Mouse (Mus musculus) liver, postnatal 0 days (tissue): ENCODE results near the gene Sft2d2. TPM values are rescaled to one million over a fixed set of nuclear protein-coding genes. Genes with fewer than 3 reads are reported as not detected.
A peak's percentile ranks its signal among the peaks of the same experiment; 100 is the strongest.

Experiments used
- ATAC-seq: fragments of 200-750 bp; cut with Nextera tagmentation; 2 replicates; pipeline ENCODE4 v1.8.0; 2017; ENCODE audit warnings: mild to moderate bottlenecking, moderate library complexity
- DNase-seq: peaks from one replicate; pipeline ENCODE4 v3.0.0-alpha.2; 2016
- H3K27ac ChIP-seq: fragments of 300-500 bp; sonication (generic); 2 replicates; pipeline ENCODE4 v1.5.1; 2014; ENCODE audit warnings: antibody characterized with exemption, moderate library complexity, mild to moderate bottlenecking, low read depth
- H3K27me3 ChIP-seq: fragments of 300-500 bp; sonication (generic); 2 replicates; pipeline ENCODE4 v1.6.1; 2014; ENCODE audit warnings: low read length, control low read depth, mixed read lengths; ENCODE audit not compliant: insufficient read depth
- H3K36me3 ChIP-seq: fragments of 300-500 bp; sonication (generic); replicated peaks from 2 replicates; pipeline ENCODE4 v1.6.1; 2014; ENCODE audit warnings: mild to moderate bottlenecking, control low read depth, low read length, moderate library complexity, mixed read lengths; ENCODE audit not compliant: insufficient read depth
- H3K4me1 ChIP-seq: fragments of 300-500 bp; sonication (generic); 2 replicates; pipeline ENCODE4 v1.6.1; 2014; ENCODE audit warnings: antibody characterized with exemption, mild to moderate bottlenecking, control low read depth; ENCODE audit not compliant: insufficient read depth
- H3K4me2 ChIP-seq: fragments of 300-500 bp; sonication (generic); 2 replicates; pipeline ENCODE4 v1.6.1; 2014; ENCODE audit warnings: low read depth, mild to moderate bottlenecking, low read length, moderate library complexity, mixed read lengths
- H3K4me3 ChIP-seq: fragments of 300-500 bp; sonication (generic); 2 replicates; pipeline ENCODE4 v1.5.1; 2014; ENCODE audit warnings: low read depth, low read length
- H3K9ac ChIP-seq: fragments of 300-500 bp; sonication (generic); replicated peaks from 2 replicates; pipeline ENCODE4 v1.6.1; 2014; ENCODE audit warnings: mild to moderate bottlenecking, moderate library complexity
- H3K9me3 ChIP-seq: fragments of 300-500 bp; sonication (generic); 2 replicates; pipeline ENCODE4 v1.6.1; 2016; ENCODE audit warnings: mild to moderate bottlenecking, control low read depth, low read length, mixed read lengths
- CTCF ChIP-seq: sonication (generic); IDR thresholded peaks from 2 replicates; pipeline ENCODE4 v1.5.1; 2016; ENCODE audit warnings: antibody characterized with exemption, low read depth
- EP300 ChIP-seq: IDR thresholded peaks from 2 replicates; pipeline ENCODE4 v1.6.1; 2016; ENCODE audit warnings: antibody characterized with exemption, low read depth, mild to moderate bottlenecking
- WGBS: fragments of 180-500 bp; shearing (Covaris S2); extraction: QIAGEN DNeasy Blood & Tissue Kit; methylation state at CpG from one replicate; pipeline ENCODE4 v1.1.7; 2014; ENCODE audit not compliant: insufficient replicate concordance; 5-methylcytosine and 5-hydroxymethylcytosine counted together
- polyA plus RNA-seq: library from polyadenylated mRNA; unstranded; fragments of >200 nt; fragmentation: Nextera tagmentation; extraction: Ambion mirVana; gene quantifications from 2 replicates; pipeline ENCODE4 v1.2.1, GENCODE M21; 2015

The Sft2d2 gene
- polyA plus RNA-seq, 1 experiment from 2014 or later, result 8.8 TPM

DNA sequence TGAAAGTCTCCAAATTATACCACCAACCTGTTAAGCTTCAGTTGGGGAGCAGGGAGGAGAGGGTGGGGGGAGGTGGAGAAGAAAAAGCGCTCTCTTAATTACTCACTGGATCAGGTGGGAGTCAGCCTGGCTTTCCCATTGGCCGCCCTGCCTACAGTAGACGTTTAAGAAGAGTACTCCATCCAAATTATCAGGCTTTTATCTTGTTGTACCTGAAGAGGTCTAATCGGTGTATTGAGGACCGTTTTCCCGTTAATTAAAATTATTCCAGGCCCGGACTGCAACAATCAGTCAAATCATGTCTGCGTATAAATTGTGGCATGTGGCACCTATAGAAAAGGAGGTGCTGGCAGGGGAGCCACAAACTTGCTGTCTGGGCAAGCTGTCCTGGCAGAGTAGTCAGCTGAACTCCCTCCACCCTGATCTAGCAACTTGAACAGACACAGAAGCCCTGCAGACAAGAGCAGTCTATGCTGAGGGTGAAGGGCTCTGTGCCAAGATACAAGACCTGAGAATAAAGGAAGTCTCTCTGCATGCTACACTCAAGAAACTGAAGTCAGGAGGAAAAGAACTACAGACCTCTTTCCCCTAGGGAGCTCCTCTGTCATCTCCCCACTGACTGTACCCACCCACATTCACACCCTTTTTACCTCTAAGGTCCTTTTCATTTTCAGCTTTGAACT is 33.4 kb downstream of the Sft2d2 start, which contains the start of gene Tbx19:
TSS of gene Tbx19 (minus strand) at position 51 of the 683 bp plus-strand sequence.
- Histone ChIP-seq H3K4me3 (no peak within 1 kb of the TSS), H3K9ac (no peak within 1 kb of the TSS), H3K4me2 (no peak within 1 kb of the TSS), H3K4me1 (no peaks in the 10 kb centered on the region), H3K36me3 (no peaks in the 10 kb centered on the region), H3K27ac (no peak within 1 kb of the TSS), H3K9me3 (no peaks in the 10 kb centered on the region), H3K27me3 (no peaks in the 10 kb centered on the region)
- DNase-seq, result no peak
- TF ChIP-seq CTCF (no peak), EP300 (no peak)
- no peak for ATAC-seq
- WGBS, result 87% methylated on average over 8 of the region's 8 CpGs

DNA sequence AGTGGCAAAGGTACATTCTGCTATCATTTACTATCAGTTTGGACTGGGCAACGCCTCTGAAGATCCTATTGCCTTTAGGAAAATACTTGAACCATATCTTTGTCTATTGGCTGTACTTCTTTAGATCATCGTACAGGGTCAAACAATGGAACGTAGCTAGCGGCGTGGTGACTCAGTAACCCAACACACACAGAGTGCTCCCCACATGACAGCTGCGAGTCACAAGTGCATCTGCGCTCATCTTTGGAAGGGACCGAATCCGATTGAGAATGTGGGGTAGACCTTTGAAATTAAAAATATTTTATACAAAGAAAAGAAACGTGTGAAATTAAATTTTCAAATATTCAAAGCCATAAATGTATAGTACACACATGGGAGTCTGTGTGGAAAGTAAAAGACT is 35.4 kb downstream of the Sft2d2 start:
- Histone ChIP-seq H3K4me2 (no peak overlapping the region), H3K9ac (no peak overlapping the region), H3K27me3 (no peaks in the 10 kb centered on the region), H3K4me3 (no peak overlapping the region), H3K36me3 (no peaks in the 10 kb centered on the region), H3K4me1 (no peaks in the 10 kb centered on the region), H3K9me3 (no peaks in the 10 kb centered on the region), H3K27ac (no peak overlapping the region)
- 72% methylated on average over 10 of the region's 10 CpGs for WGBS
- DNase-seq, result no peak
- no peak for ATAC-seq
- TF ChIP-seq CTCF, result no peak
- TF ChIP-seq EP300, result no peak

DNA sequence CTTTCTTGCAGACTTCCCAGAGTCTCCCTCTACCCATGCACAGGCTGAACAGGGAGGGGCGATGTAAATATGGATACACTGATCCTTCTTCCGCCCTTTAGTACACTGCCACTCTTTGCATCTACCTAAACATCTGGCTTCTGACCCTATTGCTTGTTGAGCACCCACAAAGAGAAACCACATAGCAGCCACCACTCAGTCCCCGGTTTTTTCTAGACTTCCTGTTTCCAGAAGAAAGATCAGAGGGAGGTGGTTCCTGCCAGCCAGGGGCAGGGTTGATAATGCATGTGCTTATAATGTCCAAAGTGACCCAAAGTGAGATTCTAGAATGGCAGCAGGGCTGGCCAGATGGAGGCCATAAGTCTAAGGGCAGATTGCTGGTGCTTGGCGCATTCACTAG is 40.1 kb downstream of the Sft2d2 start:
- TF ChIP-seq CTCF (no peak), EP300 (no peak)
- H3K36me3 ChIP-seq, result no peaks in the 10 kb centered on the region
- H3K27me3 ChIP-seq, result no peaks in the 10 kb centered on the region
- H3K4me2 ChIP-seq, result 0 out of 2 replicates have a peak overlapping the region, but pooled peaks have one; percentile 30
- H3K4me3 ChIP-seq, result no peak overlapping the region
- no peak overlapping the region for H3K9ac ChIP-seq
- no peaks in the 10 kb centered on the region; the same call in 1 of the 2 replicates for H3K4me1 ChIP-seq
- 37% methylated on average over 4 of the region's 4 CpGs for WGBS
- no peak overlapping the region for H3K27ac ChIP-seq
- ATAC-seq (no peak), DNase-seq (no peak)
- H3K9me3 ChIP-seq, result no peaks in the 10 kb centered on the region

DNA sequence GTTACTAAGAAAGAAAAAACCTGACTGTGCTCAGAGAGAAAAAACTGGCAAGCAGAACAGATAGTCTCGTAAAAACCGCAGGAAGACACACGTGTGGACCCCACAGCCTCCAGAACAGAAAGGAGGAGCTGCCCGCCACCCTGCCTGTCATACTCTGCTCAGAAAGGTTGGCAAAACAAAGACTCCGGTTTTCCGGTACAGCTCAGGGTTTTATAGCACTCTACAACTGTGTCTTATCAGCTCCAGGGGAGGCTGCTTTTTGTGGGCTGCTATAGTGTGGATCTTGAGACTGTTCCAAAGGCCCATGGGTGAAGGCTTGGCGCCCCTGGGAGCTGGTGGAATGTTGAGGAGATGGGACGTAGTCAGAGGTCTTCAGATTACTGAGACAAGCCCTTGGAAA is 43.0 kb downstream of the Sft2d2 start:
- no peak for ATAC-seq
- TF ChIP-seq EP300, result no peak
- H3K27ac ChIP-seq, result no peak overlapping the region
- no peaks in the 10 kb centered on the region for H3K27me3 ChIP-seq
- H3K36me3 ChIP-seq, result no peaks in the 10 kb centered on the region
- H3K9ac ChIP-seq, result no peak overlapping the region
- H3K4me1 ChIP-seq, result no peaks in the 10 kb centered on the region; the same call in 1 of the 2 replicates
- DNase-seq, result no peak
- no peak overlapping the region for H3K4me2 ChIP-seq
- H3K4me3 ChIP-seq, result no peak overlapping the region
- no peaks in the 10 kb centered on the region for H3K9me3 ChIP-seq
- 48% methylated on average over 8 of the region's 8 CpGs for WGBS

DNA sequence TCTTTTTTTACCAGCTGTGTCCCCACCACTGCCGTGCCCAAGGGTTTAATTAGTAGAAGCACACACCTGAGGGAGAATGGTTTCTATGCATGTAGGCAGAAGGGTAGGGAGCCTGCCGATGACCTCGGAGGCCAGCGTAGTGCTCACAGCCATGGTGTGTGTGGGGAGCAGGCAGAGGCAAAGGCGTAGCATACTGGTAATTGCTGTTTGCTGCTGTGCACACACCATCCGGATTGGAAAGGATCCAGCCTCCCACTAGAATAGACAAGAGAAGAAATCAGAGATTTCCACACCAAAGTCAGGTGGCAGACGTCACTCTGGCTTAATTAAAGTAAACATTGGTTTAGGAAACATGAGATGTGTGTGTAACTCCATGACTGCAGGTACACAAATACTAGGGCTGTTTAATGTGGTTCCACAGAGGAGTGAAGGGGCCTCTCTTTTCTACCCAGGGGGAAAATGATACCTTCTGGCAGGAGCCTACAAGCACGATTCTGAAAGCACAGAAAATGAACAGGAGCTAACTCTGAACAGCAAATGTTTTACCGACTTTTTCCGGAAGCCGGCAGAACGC is 51.8 kb downstream of the Sft2d2 start:
- Histone ChIP-seq H3K27me3 (no peaks in the 10 kb centered on the region), H3K9ac (no peak overlapping the region), H3K9me3 (no peaks in the 10 kb centered on the region), H3K4me2 (no peak overlapping the region), H3K4me3 (no peak overlapping the region), H3K4me1 (no peaks in the 10 kb centered on the region; the same call in 1 of the 2 replicates), H3K27ac (no peak overlapping the region), H3K36me3 (no peaks in the 10 kb centered on the region)
- ATAC-seq (peak; percentile 87), DNase-seq (peak; percentile 34)
- 77% methylated on average over 12 of the region's 12 CpGs for WGBS
- no peak for TF ChIP-seq EP300
- no peak for TF ChIP-seq CTCF

DNA sequence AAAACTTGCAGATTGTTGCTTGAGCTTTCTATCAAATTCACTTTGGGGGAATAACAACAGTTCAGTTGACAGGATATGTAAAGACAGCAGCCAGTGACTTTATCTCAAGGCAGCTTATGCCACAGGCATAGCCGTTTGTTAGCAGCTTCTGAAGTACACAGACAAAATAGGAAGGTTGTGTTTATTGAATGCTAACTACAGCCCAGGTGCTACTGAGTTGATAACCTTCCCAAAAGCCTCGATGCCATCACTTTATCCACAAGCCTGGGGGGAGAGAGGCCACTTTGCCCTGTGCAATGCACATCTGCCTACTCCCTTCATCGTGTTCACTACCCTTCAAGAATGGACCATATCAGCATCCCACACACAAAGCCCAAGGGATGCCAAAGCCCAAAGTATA is 54.0 kb downstream of the Sft2d2 start:
- H3K4me3 ChIP-seq, result no peak overlapping the region
- no peaks in the 10 kb centered on the region for H3K27me3 ChIP-seq
- DNase-seq, result no peak
- WGBS, result 45% methylated on average over 3 of the region's 3 CpGs
- no peak overlapping the region for H3K9ac ChIP-seq
- no peak overlapping the region for H3K27ac ChIP-seq
- no peak overlapping the region for H3K4me2 ChIP-seq
- no peaks in the 10 kb centered on the region; the same call in 1 of the 2 replicates for H3K4me1 ChIP-seq
- ATAC-seq, result no peak
- peak; percentile 37; the same call in 1 of the 2 replicates for TF ChIP-seq EP300
- no peak for TF ChIP-seq CTCF
- no peaks in the 10 kb centered on the region for H3K9me3 ChIP-seq
- no peaks in the 10 kb centered on the region for H3K36me3 ChIP-seq
